Mouse (Mus musculus) liver, adult 2 months (tissue): ENCODE data around the gene Filip1.

Experiments
- CTCF ChIP-seq: fragments of 200-500 bp; IDR thresholded peaks from 2 replicates; pipeline ENCODE4 v1.5.1; 2011; ENCODE audit warnings: low read depth, low read length, control low read depth
- POLR2A ChIP-seq: fragments of 200-500 bp; IDR thresholded peaks from 2 replicates; pipeline ENCODE4 v1.6.1; 2011; ENCODE audit warnings: low read length, control low read depth; ENCODE audit not compliant: insufficient read depth; ENCODE audit errors: extremely low read depth

GRCm38 (mm10) chr9:79922493-79922760 is 90.2 kb downstream of the Filip1 start:
- TF ChIP-seq POLR2A (no peak), CTCF (no peak)
